Mouse (Mus musculus) erythroid progenitor cell, adult 5-6 weeks (primary cell): ENCODE data around the gene Ogfod1. TPM values are rescaled to one million over a fixed set of nuclear protein-coding genes. Genes with fewer than 3 reads are reported as not detected.

ENCODE experiments used
- ATAC-seq: replicated peaks from 2 replicates; pipeline ENCODE4 v1.8.0; 2016; ENCODE audit warnings: moderate number of reproducible peaks, mild to moderate bottlenecking, moderate TSS enrichment, inconsistent platforms; ENCODE audit not compliant: poor library complexity, low FRiP score, severe bottlenecking
- total RNA-seq, 2 experiments: library from RNA; stranded (forward) in 1 of 2; stranded (reverse) in 1 of 2; fragments of 150-400 nt in 1 of 2; fragments of 186-747, 209-891 nt in 1 of 2; gene quantifications; 2 replicates each; pipeline versions ENCODE4 v1.2.3 to v1.2.4; 2015 to 2017; ENCODE audit warnings: low replicate concordance in 2 of 2

The Ogfod1 gene
- total RNA-seq, 2 experiments from 2014 or later, result 5.0 to 19.3 TPM

GRCm38 (mm10) chr8:94066121-94066863, 29.3 kb downstream of the Ogfod1 start:
- ATAC-seq, result no peak

GRCm38 (mm10) chr8:94068793-94069192, 31.8 kb downstream of the Ogfod1 start:
- no peak for ATAC-seq

GRCm38 (mm10) chr8:94076461-94077192, 39.6 kb downstream of the Ogfod1 start:
- no peak for ATAC-seq

GRCm38 (mm10) chr8:94087964-94088363, 51.0 kb downstream of the Ogfod1 start:
- no peak for ATAC-seq

GRCm38 (mm10) chr8:94089715-94090114, 52.7 kb downstream of the Ogfod1 start:
- no peak for ATAC-seq

- no peak for ATAC-seq
These were observed 55.9 kb downstream of the Ogfod1 start for GRCm38 (mm10) chr8:94092848-94093247.

- no peak for ATAC-seq
These were observed 57.3 kb downstream of the Ogfod1 start for GRCm38 (mm10) chr8:94094281-94094680.

GRCm38 (mm10) chr8:94098081-94098974, 61.3 kb downstream of the Ogfod1 start, which contains the start of gene Bbs2:
Gene Bbs2 (minus strand): TSS chr8:94098928.
- ATAC-seq, result peak; percentile 98

- no peak for ATAC-seq
These were observed 62.0 kb downstream of the Ogfod1 start for GRCm38 (mm10) chr8:94098996-94099395.

GRCm38 (mm10) chr8:94104146-94104545, 67.1 kb downstream of the Ogfod1 start:
- ATAC-seq, result no peak

- ATAC-seq, result no peak
These were observed 70.9 kb downstream of the Ogfod1 start for GRCm38 (mm10) chr8:94107871-94108270.

- ATAC-seq, result peak; percentile 89
These were observed 72.4 kb downstream of the Ogfod1 start for GRCm38 (mm10) chr8:94109396-94109795.

GRCm38 (mm10) chr8:94109835-94110234, 72.8 kb downstream of the Ogfod1 start:
- ATAC-seq, result no peak

- ATAC-seq, result peak; percentile 70
These were observed 73.7 kb downstream of the Ogfod1 start for GRCm38 (mm10) chr8:94110526-94111177.

GRCm38 (mm10) chr8:94113435-94113834, 76.4 kb downstream of the Ogfod1 start:
- ATAC-seq, result no peak

- no peak for ATAC-seq
These were observed 77.0 kb downstream of the Ogfod1 start for GRCm38 (mm10) chr8:94113972-94114371.
